Mouse (Mus musculus) retina, adult 2 months (tissue): ENCODE measurements at regions not wholly inside any gene's neighbourhood (a gene's known extent, or its start where the extent isn't known, plus 50 kb on each side); places are given as distances from the start of the nearest gene placed in this dataset.

Experiments used
- DNase-seq: peaks from one replicate; pipeline ENCODE4 v3.0.0-alpha.2; 2012; ENCODE audit warnings: low read depth, low spot score

GRCm38 (mm10) chr8:112933815-112934214 lies 364.0 kb downstream of the Cntnap4 start:
- DNase-seq: no peak

DNA sequence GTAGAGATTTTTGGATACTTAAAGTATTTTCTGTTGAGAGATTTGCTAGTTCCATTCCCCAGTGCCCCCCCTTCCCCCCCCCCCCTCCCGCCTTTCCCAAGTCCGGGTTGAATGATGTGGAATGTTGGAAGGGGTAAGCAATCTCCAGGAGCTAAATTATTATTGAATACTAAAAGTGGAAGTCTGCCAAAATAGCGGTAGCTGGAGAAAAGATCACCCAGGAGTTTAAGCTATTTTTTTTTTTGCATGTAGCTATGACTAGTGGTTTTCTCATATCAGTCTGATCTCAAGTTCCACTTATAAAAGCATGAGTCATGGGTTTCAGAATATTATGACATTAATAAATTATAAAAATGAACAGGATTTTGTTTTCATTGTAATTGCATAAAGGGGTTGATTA lies 365.6 kb downstream of the Cntnap4 start:
- no peak for DNase-seq

DNA sequence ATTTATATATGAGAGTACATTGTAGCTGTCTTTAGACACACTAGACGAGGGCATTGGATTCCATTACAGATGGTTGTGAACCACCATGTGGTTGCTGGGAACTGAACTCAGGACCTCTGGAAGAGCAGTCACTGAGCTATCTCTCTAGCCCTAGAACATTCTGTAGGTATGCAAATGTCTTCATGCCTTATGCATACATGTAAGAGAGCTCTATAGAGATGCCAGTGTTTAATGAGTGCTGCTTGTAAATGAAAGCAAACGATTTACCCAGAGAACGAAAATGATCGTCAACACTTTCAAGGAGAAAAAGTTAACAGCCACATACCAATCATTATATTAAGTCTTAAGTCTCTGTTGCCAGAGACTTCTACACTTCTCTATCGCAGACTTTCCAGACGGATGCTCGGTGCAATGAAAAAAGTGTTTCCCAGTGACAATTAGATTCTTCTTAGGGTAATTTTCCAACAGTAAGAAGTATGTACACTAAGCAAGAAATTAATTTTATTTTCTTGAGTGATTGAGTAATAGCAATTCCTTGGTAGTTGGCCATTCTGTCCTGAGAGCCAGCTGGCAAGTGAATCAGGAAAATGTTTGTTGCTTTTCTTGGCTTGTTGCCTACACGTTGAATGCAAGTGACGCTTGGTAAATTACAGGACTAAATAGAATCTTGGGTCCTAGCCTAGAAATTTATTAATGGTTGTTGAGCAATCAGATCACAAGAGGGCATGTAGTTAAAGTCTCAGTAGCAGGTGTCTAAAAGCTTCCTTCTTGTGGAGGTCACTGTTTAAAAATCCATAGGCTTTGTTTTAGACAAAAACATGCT lies 366.3 kb downstream of the Cntnap4 start:
- no peak for DNase-seq

DNA sequence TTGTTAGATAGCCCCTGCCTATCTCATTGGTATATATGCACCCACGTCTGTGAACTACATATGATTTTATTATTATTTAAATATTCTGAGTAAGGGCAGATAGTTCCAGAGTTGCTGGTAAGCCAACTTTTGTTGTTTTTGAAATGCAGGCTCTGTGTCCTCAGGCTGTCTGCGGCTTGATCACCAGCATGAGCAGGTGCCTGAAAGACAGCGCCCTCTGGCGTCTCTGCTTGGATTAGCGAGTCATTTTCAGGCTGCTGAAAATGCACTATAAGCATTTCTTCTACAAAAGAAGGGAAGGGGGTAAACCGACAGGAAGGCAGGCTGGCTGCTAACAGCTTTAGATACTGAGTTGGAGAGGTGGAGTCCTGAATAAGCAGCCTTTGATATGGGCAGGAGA lies 402.6 kb downstream of the Cntnap4 start:
- peak; percentile 23 for DNase-seq

GRCm38 (mm10) chr8:112975734-112976133 lies 405.9 kb downstream of the Cntnap4 start:
- no peak for DNase-seq

DNA sequence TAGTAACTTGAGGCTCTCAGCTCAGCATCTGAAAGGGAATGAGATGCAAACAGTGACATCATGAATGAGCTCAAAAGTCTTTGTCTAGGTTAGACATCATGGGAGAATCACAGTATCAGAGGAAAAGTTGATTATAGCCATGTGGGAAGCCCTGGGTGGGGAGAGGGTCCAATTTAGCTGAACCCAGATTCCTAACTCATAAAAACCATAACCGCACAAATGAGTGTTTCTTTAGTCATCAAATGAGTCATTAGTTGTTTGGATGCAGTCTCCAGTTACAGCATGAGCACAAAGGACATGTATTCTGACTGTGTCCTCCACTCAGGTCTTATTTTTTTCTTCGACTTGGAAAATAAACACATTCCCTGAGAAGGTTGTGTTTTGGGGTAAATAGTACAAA lies 406.5 kb downstream of the Cntnap4 start:
- DNase-seq: no peak

GRCm38 (mm10) chr8:112993781-112994180 lies 423.9 kb downstream of the Cntnap4 start:
- DNase-seq: no peak

DNA sequence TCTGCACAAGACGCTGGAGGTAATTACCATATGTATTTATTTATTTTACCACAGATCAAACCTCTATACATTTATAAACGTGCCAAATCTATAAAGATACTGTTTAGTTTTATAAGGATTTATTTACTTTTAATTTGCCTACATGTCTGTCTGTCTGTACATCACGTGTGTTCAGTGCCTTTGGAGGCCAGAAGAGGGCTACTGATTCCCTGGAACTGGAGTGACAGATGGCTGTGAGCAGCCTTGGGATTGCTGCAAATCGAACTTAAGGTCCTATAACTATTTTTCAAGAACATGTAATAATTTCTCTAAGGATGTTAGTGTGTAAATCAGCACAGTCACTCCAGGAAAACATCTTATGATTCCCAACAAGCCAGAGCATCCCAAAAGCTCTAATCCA lies 437.5 kb downstream of the Cntnap4 start:
- no peak for DNase-seq

DNA sequence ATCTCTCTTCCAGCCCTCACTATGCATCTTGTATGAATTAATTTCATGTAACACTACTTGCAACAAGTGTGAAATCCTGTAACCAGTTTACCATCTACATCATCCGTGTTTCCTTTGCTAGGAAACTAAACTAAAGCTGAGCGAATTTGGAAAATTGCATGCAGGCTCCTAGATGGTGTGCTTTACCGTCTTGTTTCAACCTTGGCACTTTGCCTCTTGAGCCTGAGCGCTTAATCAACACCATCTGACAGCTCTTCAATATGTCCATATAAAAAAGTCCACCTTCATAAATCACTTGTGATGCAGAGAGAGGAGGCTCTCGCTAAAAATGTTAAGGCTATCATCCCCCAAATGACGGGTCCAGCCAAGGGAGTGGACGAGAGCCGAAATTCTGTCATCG lies 459.0 kb downstream of the Cntnap4 start:
- DNase-seq: no peak

GRCm38 (mm10) chr8:113051770-113052473 lies 482.1 kb downstream of the Cntnap4 start:
- DNase-seq: no peak

GRCm38 (mm10) chr8:113065246-113066169 lies 495.7 kb downstream of the Cntnap4 start:
- DNase-seq: no peak

DNA sequence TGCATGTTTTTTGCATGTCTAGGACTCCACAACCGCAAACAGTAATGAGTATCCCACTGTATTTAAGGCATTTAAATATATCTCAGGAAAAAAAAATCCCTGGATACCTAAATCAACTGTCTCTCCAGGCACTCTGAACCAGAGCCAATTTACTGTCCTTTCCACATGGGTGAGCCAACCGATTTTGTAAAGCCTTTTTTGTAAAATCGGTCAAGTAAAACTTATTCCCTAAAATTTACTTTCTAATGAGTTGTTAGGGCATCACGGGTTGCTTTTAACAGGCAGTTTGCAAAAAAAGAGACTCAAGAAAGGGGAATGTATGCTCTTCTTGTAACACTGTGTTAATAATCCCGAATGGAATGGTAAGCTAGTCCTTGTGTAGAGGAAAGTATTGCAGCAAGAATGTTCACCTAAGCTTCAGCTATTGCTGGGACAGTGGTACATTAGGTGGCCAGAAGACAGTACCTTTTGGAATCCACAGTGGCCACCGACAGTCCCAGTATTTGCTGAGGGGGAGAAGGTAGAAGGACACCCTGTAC lies 496.4 kb downstream of the Cntnap4 start:
- no peak for DNase-seq

DNA sequence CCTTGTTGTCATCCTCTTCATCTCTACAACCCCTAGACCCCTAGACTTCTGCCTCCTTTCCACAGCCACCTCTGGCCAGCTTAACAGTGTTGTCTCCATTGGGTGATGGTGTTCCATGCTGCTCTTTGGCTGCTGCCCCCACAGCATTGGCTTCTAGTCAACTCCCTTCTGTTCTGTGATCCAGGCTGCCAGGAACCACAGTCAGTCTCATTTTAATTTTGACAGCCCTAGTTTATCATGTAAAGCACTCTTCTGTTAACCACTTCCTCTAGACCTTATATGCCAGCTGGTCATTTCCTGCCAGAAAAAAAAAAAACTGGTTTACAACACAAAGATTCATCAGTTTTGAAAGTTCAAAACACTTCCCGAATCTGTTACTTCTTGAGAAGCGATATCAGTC lies 514.1 kb downstream of the Cntnap4 start:
- DNase-seq: no peak

DNA sequence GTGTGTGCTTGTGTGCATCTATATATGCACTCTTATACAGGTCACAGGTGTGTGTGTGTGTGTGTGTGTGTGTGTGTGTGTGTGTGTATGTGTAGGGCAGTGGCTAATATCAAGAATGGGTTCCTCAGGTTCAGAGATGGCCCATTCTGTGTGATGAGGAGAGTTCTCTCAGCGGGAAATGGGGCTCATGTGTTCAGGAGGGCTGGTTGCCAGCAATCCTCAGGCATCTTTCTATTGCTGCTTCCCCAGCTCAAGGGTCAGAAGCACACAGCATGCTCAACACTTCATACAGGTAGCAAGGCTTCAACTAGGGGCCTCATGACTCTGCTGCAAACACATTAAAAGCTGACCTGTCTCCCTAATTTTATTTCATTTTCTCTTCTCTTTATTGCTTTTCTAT lies 517.7 kb downstream of the Cntnap4 start:
- no peak for DNase-seq

- no peak for DNase-seq
These were observed 523.7 kb upstream of the Mon1b start for GRCm38 (mm10) chr8:113111665-113112064.

DNA sequence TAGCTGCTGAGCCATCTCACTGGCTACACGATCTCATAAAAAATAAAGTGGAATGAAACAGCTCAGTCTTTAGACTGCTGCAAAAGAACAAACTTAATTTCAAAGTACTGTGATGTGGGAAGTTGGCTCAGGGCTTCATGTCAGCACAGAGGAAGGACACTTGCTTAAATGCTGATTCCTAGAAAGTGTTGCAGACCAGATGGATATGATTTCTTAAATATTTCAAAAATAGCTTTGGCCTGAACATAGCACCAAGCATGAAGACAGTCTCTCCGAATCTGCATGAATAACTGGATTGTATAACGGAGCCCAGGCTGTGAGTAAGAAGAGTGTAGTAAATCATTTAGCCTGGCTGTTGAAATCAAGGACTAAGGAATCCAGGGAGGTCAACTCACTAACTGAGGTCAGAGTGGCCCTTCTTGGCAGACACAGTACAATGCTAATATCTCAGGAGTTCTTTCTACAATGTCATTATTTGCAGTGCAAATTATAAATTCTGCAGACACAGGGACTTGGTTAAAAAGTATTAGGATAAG lies 521.2 kb upstream of the Mon1b start:
- DNase-seq: no peak

GRCm38 (mm10) chr8:113117241-113117640 lies 518.1 kb upstream of the Mon1b start:
- DNase-seq: no peak

- DNase-seq: no peak
These were observed 509.8 kb upstream of the Mon1b start for GRCm38 (mm10) chr8:113125586-113125985.

DNA sequence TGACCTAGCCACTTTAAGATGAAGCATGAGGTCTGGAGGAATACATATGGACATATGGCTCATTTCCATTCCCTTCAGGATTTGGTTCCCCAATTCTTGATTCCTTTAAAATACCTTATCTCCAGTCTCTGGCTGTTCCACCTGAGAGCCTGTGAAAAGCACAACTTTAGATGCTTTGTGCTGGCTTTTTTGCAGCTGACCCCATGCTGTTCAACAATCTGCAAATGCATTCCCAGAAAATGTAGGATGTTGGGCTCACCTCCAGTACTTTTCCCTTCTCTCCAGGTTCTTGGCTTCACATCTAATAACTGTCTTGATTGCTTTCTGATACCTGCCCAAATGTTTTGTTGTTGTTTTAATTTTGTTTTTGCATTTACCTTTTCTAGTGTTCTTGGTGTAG lies 498.0 kb upstream of the Mon1b start:
- DNase-seq: no peak

DNA sequence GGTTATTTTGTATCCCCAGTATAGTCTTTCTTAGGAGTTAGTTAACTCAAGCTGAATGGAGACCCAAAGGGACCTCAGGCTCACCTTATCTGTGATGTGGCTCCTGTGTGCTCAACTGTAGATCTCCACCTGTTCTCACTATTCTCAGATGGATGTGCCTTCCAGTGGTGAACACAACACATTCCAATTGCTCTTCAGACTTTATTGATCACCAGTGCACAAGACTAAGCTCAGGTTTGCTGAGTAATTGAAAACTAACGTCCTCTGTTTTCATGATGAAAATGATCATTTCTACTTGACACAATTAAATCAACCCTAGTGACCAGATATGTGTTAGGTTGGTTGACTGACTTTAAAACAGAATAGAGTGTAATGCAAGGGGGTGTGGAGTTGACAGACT lies 495.4 kb upstream of the Mon1b start:
- DNase-seq: no peak

GRCm38 (mm10) chr8:113141131-113141530 lies 494.3 kb upstream of the Mon1b start:
- no peak for DNase-seq

DNA sequence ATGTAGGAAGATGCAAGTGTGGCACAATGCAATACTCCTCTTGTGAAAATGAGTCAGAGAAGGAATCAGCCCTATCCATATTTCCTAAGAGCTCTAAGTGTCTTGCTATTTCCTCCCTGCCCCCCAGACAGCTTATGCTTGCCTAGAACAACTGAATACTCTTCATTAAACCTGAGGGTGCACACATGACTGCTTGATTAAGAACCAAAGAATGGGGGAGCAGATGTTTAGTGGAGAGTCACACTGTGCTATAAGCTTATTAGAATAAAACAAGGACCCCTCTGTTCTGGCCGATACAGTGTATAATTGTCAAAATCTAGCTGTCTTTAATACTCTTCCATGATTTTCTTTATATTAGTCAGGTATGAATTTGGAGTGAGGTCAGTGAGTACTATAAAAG lies 458.8 kb upstream of the Mon1b start:
- no peak for DNase-seq
